Mouse (Mus musculus) brown adipose tissue, adult 24 weeks (tissue): ENCODE results near the gene Clec1b. TPM values are rescaled to one million over a fixed set of nuclear protein-coding genes. Genes with fewer than 3 reads are reported as not detected.
A peak's percentile ranks its signal among the peaks of the same experiment; 100 is the strongest.

Source experiments
- H3K27ac ChIP-seq: fragments of 200-500 bp; replicated peaks from 2 replicates; pipeline ENCODE4 v1.5.1; 2012; ENCODE audit warnings: low read depth, mild to moderate bottlenecking, low read length
- H3K4me1 ChIP-seq: fragments of 200-500 bp; 2 replicates; pipeline ENCODE4 v1.6.1; 2012; ENCODE audit warnings: low read length, mixed read lengths; ENCODE audit not compliant: control insufficient read depth, insufficient read depth, insufficient read length
- H3K4me3 ChIP-seq: fragments of 200-500 bp; 2 replicates; pipeline ENCODE4 v1.5.1; 2012; ENCODE audit warnings: low read depth, mild to moderate bottlenecking, low read length, moderate library complexity; ENCODE audit not compliant: insufficient read depth
- polyA plus RNA-seq: library from polyadenylated mRNA; stranded (reverse); fragments of >200 nt; gene quantifications from 2 replicates; pipeline ENCODE4 v1.2.4, GENCODE M21; 2012; ENCODE audit not compliant: missing spikeins, insufficient read depth, insufficient read length

Gene Clec1b
- polyA plus RNA-seq, 1 experiment = not detected

- Histone ChIP-seq H3K4me1 (peaks cover 2% of the 10 kb centered on the region; the same call in 1 of the 2 replicates), H3K4me3 (no peak overlapping the region), H3K27ac (no peak overlapping the region)
Measured at GRCm38 (mm10) chr6:129436025-129436424, 38.9 kb downstream of the Clec1b start.

GRCm38 (mm10) chr6:129438033-129438432, 40.9 kb downstream of the Clec1b start:
- Histone ChIP-seq H3K4me1 (peaks cover 4% of the 10 kb centered on the region; the same call in 1 of the 2 replicates), H3K27ac (no peak overlapping the region), H3K4me3 (no peak overlapping the region)

- Histone ChIP-seq H3K4me1 (peaks cover 6% of the 10 kb centered on the region), H3K27ac (peak overlapping the region; percentile 91), H3K4me3 (peak overlapping the region; percentile 56)
Measured at GRCm38 (mm10) chr6:129449743-129450142, 52.6 kb downstream of the Clec1b start.

GRCm38 (mm10) chr6:129451411-129452039, 54.4 kb downstream of the Clec1b start, which contains the start of gene Clec1a:
Gene Clec1a (minus strand): TSS chr6:129452000.
- Histone ChIP-seq H3K4me3 (peak within 1 kb of the TSS; percentile 52), H3K27ac (peak within 1 kb of the TSS; percentile 82), H3K4me1 (peaks cover 6% of the 10 kb centered on the region)

Other genes starting within 250 kb of the Clec1b start
- gene Clec2d, start 216.7 kb upstream of the Clec1b start, polyA plus RNA-seq = 58.5 and 127 TPM in 2 replicates
- gene Cd69, start 121.9 kb upstream of the Clec1b start, polyA plus RNA-seq = not detected in 2 replicates
- not detected in 2 replicates for gene 4922502D21Rik, start 65.5 kb upstream of the Clec1b start, polyA plus RNA-seq
- 2.7 and 6.3 TPM in 2 replicates for gene Clec12a, start 54.6 kb upstream of the Clec1b start, polyA plus RNA-seq
- gene Clec12b, start 11.4 kb upstream of the Clec1b start, polyA plus RNA-seq = not detected in 2 replicates
- gene Clec9a, start 11.6 kb downstream of the Clec1b start, polyA plus RNA-seq = 0.63 TPM in 1 of 2 replicates, not detected in the other
- 2.1 and 2.5 TPM in 2 replicates for gene Clec1a, start 54.7 kb downstream of the Clec1b start, polyA plus RNA-seq
- gene Olr1, start 109.9 kb downstream of the Clec1b start, polyA plus RNA-seq = not detected in 2 replicates
- not detected in 2 replicates for gene Tmem52b, start 115.3 kb downstream of the Clec1b start, polyA plus RNA-seq
- gene Gabarapl1, start 135.9 kb downstream of the Clec1b start, polyA plus RNA-seq = 111 and 147 TPM in 2 replicates
- not detected in 2 replicates for gene Klre1, start 180.6 kb downstream of the Clec1b start, polyA plus RNA-seq
- gene Klrd1, start 194.5 kb downstream of the Clec1b start, polyA plus RNA-seq = 2.0 TPM in 1 of 2 replicates, not detected in the other
- gene Klrk1, start 226.6 kb downstream of the Clec1b start, polyA plus RNA-seq = 0.83 and 1.1 TPM in 2 replicates
- not detected in 2 replicates for gene Klrc3, start 246.0 kb downstream of the Clec1b start, polyA plus RNA-seq